Mouse (Mus musculus) layer of hippocampus, adult 6 months (tissue): ENCODE results near the gene Tm4sf20. TPM values are rescaled to one million over a fixed set of nuclear protein-coding genes. Genes with fewer than 3 reads are reported as not detected.

Experiments
- long read RNA-seq, 2 experiments: library from polyadenylated mRNA; unstranded; transcript quantifications; one replicate each; pipeline ENCODE4 v2.0.0; 2019 to 2020
- polyA plus RNA-seq: library from polyadenylated mRNA; unstranded; fragments of <200 nt; fragmentation: Nextera tagmentation; gene quantifications from 2 replicates; pipeline ENCODE4 v1.2.3, GENCODE M21; 2021

Gene Tm4sf20
- polyA plus RNA-seq: not detected in 2 replicates
- long read RNA-seq, experiment 1: 0 reads
- long read RNA-seq, experiment 2: 0 reads

DNA sequence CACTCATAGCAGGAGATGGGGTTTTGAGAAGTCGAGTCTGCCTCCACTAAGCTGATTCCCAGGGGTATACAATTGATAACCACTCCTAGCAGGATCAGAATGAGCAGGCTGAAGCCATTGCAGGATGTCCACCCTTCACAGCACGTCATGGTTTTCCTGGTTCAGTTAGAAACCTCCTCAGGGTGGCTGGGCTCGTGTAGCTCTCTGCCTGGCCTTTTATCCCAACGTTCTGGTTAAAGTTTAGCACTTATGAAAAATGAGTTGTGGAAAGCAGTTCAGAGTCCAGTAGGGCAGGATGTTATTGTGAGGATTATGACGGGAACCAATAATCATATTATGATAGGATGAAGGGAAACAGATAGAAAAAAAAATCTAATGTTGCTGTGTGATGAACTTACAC is at the start of gene Tm4sf20:
TSS of gene Tm4sf20 (minus strand) at position 193 of the 400 bp plus-strand sequence.

DNA sequence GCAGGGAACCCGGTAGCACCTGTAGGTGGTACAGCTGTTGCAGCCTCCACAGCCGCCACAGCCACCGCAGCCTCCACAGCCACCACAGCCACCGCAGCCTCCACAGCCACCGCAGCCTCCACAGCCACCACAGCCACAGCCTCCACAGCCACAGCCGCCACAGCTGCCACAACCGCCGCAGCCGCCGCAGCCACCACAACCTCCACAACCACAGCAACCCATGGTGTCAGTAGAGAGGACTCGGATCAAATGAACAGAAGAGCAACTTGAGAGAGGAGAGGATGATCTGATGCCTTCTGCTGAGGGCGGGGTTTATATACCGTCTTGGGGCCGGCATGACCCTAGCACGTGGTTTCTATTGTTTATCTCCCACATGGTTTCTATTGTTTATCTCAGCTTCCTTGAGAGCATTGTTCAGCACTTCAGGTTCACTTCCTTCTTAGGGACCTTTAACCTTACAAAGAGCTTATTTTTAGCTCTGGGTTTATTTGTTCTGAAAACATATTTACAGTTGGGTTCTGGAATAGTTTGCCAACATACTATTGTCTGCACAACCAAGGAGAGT is 2.8 kb upstream of the Tm4sf20 start, which contains the start of gene Gm47791:
TSS of gene Gm47791 (minus strand) at position 222 of the 565 bp plus-strand sequence.

DNA sequence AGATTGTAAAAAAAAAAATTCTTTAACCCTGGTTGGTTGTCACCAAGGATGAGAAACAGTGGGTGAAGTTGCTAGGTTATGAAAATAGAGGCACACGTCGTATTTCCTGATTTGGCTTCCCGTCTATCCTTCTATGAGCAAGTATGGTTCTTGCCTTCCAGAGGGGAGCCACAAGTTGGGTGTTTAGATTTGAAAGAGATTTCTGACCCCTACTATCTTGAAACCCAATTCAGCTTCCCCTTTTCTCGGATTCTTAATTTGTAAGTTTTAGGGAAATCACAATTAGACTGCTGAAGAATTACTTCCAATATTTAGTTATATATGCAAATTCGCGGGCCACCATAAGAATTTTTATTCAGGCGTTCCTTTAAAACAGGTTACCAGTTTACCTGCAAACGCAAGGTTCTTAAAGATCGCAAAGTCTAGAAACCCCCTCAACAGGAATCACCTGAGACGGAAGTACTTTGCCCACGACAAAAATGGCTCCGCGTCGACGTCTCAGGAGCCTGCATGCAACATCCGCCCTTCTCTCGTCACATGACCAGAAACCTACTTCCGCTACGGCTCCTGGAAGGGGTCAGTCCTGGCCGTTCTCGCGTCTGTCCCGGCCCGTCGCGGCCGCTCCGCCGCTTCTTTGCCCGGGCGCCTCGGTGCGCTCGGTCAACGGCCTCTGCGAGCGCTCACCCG is 43.8 kb downstream of the Tm4sf20 start, which contains the start of gene Mff:
TSS of gene Mff (plus strand) at position 552 of the 687 bp plus-strand sequence.

Other genes with a start within 250 kb of the Tm4sf20 start
- 0.04 and 0.44 TPM in 2 replicates for gene Col4a4, start 181.6 kb downstream of the Tm4sf20 start, polyA plus RNA-seq
- gene Col4a3, start 181.5 kb downstream of the Tm4sf20 start, polyA plus RNA-seq: 0.09 and 1.1 TPM in 2 replicates
- gene Mff, start 43.6 kb downstream of the Tm4sf20 start, polyA plus RNA-seq: 344 and 367 TPM in 2 replicates
- gene Gm47791, start 2.8 kb upstream of the Tm4sf20 start, polyA plus RNA-seq: not detected in 2 replicates
- gene Agfg1, start 71.0 kb upstream of the Tm4sf20 start, polyA plus RNA-seq: 4.2 and 5.3 TPM in 2 replicates
- gene A030005L19Rik, start 144.9 kb upstream of the Tm4sf20 start, polyA plus RNA-seq: not detected in 2 replicates
- gene A030014E15Rik, start 156.5 kb upstream of the Tm4sf20 start, polyA plus RNA-seq: not detected in 2 replicates
- gene Gm6217, start 162.9 kb upstream of the Tm4sf20 start, polyA plus RNA-seq: not detected in 2 replicates
- gene A030003K21Rik, start 174.9 kb upstream of the Tm4sf20 start, polyA plus RNA-seq: not detected in 2 replicates
- not detected in 2 replicates for gene Gm7544, start 187.6 kb upstream of the Tm4sf20 start, polyA plus RNA-seq
- gene Gm47955, start 191.8 kb upstream of the Tm4sf20 start, polyA plus RNA-seq: not detected in 2 replicates
- not detected in 2 replicates for gene Gm47959, start 232.1 kb upstream of the Tm4sf20 start, polyA plus RNA-seq